ENCODE assay signal across 11 mouse cellular contexts in genomic region chr3:36455566-36455965, GRCm38 (mm10). TPM values are rescaled to one million over a fixed set of nuclear protein-coding genes. Genes with fewer than 3 reads are reported as not detected.
DNase-seq lines count a peak whose midpoint lies in the region; ATAC-seq lines count a peak whose summit lies in the region.
"Had no signal": no experiment of that assay in that cellular context is flagged by ENCODE, and none has a peak within 500 bp of the region (broad histone marks: within the 10 kb centered on the region; RNA-seq: fewer than 3 reads in every experiment).

No protein-coding gene starts in this region.

- peak; percentile 47 to 66 for DNase-seq in frontal cortex, adult 2 months (ENCODE audit: extremely low spot score in 1 of 2, low spot score in 1 of 2)
- DNase-seq in frontal cortex, postnatal 25 days (ENCODE audit: low spot score in 2 of 2): no peak
- peak; percentile 92 for DNase-seq in brain, adult 2 months (ENCODE audit: low read depth, low spot score)
- peak; percentile 45 for DNase-seq in cerebellum, adult 9-11 months
- DNase-seq in left cerebral cortex, postnatal 14 days (ENCODE audit: low spot score in 2 of 2): peak; percentile 23 to 43
- no peak for DNase-seq in thymus, postnatal 0 days (ENCODE audit: low spot score)
- DNase-seq in thymus, postnatal 14 days: no peak
- DNase-seq: adrenal gland, adult 8-10 months; kidney, adult 2 months had no signal

- ATAC-seq in monocyte, adult 5-6 weeks (replicated peaks; ENCODE audit: insufficient number of reproducible peaks, low FRiP score, low TSS enrichment, poor library complexity, severe bottlenecking): no peak
- ATAC-seq: midbrain, embryonic 16.5 days had no signal

- intact Hi-C loops in left cerebral cortex, postnatal 14 days (cut with DNase I): no loop called here

RNA-seq across cellular contexts. Expression of gene Anxa5, which starts 20.1 kb away (rescaled TPM):
- 97.6 and 113 TPM in 2 replicates for polyA plus RNA-seq in frontal cortex, adult 2 months (2012; rRNA removed)
- total RNA-seq in left cerebral cortex, postnatal 14 days (2021): 10 to 100 TPM; 47.2 to 48.7 TPM
- polyA plus RNA-seq in thymus, postnatal 0 days (2015; fragmentation: Nextera tagmentation; extraction: Ambion mirVana): 329 and 344 TPM in 2 replicates
- total RNA-seq in monocyte, adult 5-6 weeks (2017): 119 to 215 TPM (median 164 TPM) in 3 replicates

RNA-seq across cellular contexts. Expression of gene 1810062G17Rik, which starts 20.2 kb away (rescaled TPM):
- polyA plus RNA-seq in frontal cortex, adult 2 months (2012; rRNA removed): 0.15 TPM in 1 of 2 replicates, not detected in the other
- total RNA-seq in left cerebral cortex, postnatal 14 days (2021): under 1 TPM in 1 of 2 experiments, not detected in 1; 0.40 TPM
- 2.5 and 3.8 TPM in 2 replicates for polyA plus RNA-seq in thymus, postnatal 0 days (2015; fragmentation: Nextera tagmentation; extraction: Ambion mirVana)
- not detected in 3 replicates for total RNA-seq in monocyte, adult 5-6 weeks (2017)

Comparison
In these comparisons a context has a peak if more than half of its experiments do, and no peak if none do; other contexts are left out.
1. DNase-seq: peak in frontal cortex, adult 2 months (2 of 2), brain, adult 2 months (single experiment), cerebellum, adult 9-11 months (single experiment) and left cerebral cortex, postnatal 14 days (2 of 2); none in frontal cortex, postnatal 25 days (0 of 2), thymus, postnatal 0 days (single experiment) and thymus, postnatal 14 days (single experiment).